Mouse (Mus musculus): ENCODE results near the gene Lelp1. TPM values are rescaled to one million over a fixed set of nuclear protein-coding genes. Genes with fewer than 3 reads are reported as not detected.

The Lelp1 gene
- not detected for total RNA-seq (2021)
- long read RNA-seq, experiment 1: 0 reads
- long read RNA-seq, experiment 2: 0 reads

- no peak for DNase-seq
Measured at GRCm38 (mm10) chr3:92142644-92143043, at the start of gene Lelp1. Gene Lelp1, minus strand, starts transcription at chr3:92142744.

- DNase-seq: no peak
Measured at GRCm38 (mm10) chr3:92176880-92177279, 34.3 kb upstream of the Lelp1 start.

DNA sequence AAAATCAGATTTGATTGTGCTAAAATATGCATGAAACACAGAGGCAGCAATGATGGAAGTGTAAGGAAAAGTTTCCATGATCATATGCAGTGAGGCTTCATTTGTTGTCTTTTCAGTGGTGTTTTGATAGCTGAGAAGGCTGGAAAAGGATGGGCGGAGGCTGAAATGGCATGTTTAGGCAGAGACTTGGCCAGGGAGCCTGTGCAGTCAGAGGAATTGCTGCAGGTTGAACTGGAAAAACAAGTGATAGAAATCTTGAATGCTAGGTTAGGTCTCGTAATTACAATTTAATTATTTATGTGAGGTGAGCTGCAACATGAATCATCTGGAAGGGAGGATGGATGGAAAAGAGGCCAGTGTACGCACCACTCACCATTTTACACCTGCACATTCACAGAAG lies 27.3 kb upstream of the Lelp1 start:
- DNase-seq: no peak

DNA sequence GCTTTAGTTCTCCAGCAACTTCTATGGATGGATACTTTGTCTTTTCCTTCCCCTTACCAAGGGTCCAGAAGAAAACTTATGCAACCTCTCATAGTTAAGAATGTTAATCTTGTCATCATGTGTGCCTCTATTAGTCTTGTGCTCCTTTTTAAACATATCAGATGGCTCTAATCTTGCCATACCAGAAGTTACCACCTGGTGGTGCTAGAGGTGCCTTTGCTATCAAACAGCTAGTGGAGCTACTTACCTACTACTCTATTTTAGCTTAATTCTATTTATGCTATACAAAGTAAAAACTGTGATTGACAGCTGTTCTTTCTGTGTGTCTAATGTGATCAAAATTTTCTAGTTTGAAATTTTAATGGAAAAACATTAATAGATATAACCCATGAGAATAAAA lies 10.8 kb upstream of the Lelp1 start:
- DNase-seq: peak; percentile 7 to 38

- peak; percentile 9 to 60 for DNase-seq
Measured at GRCm38 (mm10) chr3:92150631-92151277, 8.2 kb upstream of the Lelp1 start.

DNA sequence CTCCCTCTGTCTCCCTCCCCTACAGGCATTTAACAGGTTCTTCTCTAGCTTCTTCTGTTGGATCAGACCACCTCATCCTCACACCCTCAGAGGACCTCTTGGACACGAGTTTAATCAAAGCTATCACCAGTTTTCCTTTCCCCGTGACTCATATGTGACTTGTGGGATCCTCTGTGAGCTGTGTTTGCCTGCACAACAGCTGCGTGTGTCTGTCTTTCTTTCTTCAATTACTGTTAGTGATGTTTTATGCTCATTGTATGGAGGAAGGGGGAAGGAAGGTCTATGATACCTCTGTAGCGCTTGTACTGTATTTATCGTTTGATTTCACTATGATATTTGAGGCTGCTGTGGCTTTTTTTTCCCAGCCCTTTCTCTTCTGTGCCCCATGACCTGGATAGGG lies 5.4 kb upstream of the Lelp1 start:
- no peak for DNase-seq

- DNase-seq: no peak
Measured at GRCm38 (mm10) chr3:92147420-92147819, 4.9 kb upstream of the Lelp1 start.

DNA sequence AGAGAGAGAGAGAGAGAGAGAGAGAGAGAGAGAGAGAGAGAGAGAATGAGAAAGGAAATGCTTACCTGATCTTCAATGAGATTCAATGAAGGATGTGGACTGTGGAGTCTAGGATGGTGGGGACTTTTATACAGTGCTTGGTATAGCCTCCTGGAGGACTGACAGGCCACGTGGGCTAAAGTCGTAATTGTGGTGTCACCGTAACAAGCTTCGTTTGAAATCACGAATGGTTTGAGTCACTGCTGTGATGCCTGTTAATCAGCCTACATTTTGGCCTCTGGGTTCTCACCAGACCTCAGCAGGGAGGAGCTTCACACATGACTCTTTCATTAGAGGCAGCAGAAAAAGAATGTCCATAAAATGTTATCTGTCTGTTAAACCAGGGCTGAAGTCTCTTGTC lies 18.7 kb downstream of the Lelp1 start, which contains the start of gene Prr9:
Gene Prr9 (minus strand): TSS at position 101 of the 400 bp plus-strand sequence.
- no peak for DNase-seq

GRCm38 (mm10) chr3:92120902-92121301 lies 21.6 kb downstream of the Lelp1 start:
- no peak for DNase-seq

DNA sequence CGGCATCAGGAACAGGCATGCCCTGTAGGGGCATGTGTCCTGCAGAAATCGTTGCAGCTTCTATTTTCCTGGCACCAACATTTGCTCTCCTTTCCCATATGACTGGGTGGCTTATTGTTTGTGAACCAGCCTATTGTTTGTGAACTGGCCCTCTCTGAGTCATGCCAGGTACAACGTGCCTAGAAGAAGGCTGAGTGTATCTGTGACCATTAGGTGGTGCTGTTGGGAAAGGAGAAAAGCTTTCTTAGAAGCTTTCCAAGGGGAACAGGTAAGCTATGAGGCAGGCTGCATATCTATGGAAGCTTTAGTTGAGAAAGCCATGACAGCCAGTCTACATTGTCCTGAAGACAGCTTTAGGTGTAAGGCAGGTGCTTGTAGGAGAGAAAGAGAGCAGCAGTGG lies 24.6 kb downstream of the Lelp1 start:
- DNase-seq: peak in 1 of 2 experiments; percentile 7

GRCm38 (mm10) chr3:92111526-92111925 lies 31.0 kb downstream of the Lelp1 start:
- no peak for DNase-seq

GRCm38 (mm10) chr3:92110790-92111189 lies 31.8 kb downstream of the Lelp1 start:
- no peak for DNase-seq

- peak; percentile 4 to 37 for DNase-seq
Measured at GRCm38 (mm10) chr3:92106582-92106981, 36.0 kb downstream of the Lelp1 start.

Other genes starting within 250 kb of the Lelp1 start
- gene Pglyrp3, start 128.2 kb downstream of the Lelp1 start, total RNA-seq (2021): not detected
- gene Lor, start 59.6 kb downstream of the Lelp1 start, total RNA-seq (2021): under 1 TPM in 1 of 2 experiments, not detected in 1; 0.20 TPM
- gene Prr9, start 18.8 kb downstream of the Lelp1 start, total RNA-seq (2021): not detected
- not detected for gene Sprr2a1, start 73.1 kb upstream of the Lelp1 start, total RNA-seq (2021)
- not detected for gene Sprr2a2, start 73.2 kb upstream of the Lelp1 start, total RNA-seq (2021)
- gene Sprr2a3, start 142.7 kb upstream of the Lelp1 start, total RNA-seq (2021): not detected
- not detected for gene Sprr2b, start 173.9 kb upstream of the Lelp1 start, total RNA-seq (2021)
- gene Sprr2d, start 196.4 kb upstream of the Lelp1 start, total RNA-seq (2021): not detected
- not detected for gene Sprr2e, start 209.4 kb upstream of the Lelp1 start, total RNA-seq (2021)
- gene Sprr2f, start 222.4 kb upstream of the Lelp1 start, total RNA-seq (2021): not detected
- gene Sprr2h, start 242.9 kb upstream of the Lelp1 start, total RNA-seq (2021): not detected